Mouse (Mus musculus): ENCODE data around the gene Dnah11.

Dnah11 gene

DNA sequence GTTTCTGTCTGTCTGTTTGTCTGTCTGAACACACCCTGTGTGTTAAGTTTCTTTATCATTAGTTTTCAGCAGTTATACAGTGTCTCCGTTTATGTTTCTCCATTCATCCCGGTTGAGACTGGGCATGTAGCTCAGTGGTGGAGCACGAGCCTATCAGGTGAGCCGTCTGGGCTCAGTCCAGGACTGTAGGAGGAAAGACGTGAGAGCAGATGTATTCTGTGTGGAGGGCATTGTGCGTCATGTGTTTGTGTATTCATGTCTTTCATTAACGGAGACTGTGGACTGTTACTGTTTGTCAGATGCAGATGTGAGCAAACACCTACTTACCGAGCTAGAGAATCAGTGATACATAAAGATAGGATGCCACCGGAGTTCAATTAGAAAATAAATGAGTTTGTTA, 341.8 kb downstream of the Dnah11 start:
- no peak for DNase-seq

DNA sequence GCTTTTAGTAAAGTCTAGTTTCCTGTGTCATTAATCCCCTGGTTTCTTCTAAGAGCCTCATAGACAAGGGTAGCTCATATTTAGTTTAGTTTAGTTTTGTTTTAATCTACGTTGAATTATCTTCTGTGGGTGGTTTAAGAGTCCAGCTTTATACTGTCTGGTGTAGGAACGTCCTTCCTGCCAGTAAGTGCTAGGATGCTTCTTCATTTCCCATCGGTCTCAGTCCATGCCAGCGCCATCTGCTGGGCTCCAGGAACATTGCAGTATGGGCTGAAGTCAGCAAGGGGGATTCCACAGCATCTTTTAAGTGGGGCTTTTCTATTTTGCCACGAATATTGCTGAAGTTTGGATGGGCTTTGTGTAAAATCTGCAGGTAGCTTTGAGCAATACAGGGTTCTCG, 345.5 kb downstream of the Dnah11 start:
- peak; percentile 63 to 74 for DNase-seq

DNA sequence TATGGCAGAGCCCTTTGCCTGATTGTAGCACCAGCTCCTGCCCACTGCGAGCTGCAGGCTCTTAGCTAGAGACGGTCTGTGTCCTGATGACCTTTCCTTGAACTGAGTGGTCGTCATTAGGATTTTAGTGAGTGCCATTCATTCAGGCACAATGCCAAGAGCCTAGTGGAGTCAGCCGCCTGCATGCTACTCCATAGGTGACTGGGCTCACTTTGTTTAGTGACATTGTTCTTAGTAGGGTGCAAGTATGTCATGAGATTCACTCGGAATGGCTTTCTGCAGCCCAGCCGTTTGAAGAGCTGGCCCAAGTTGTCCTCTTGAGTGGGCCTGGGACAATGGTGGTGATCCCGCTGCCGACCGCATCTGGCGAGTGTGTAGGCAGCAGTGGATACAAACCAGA, 348.4 kb downstream of the Dnah11 start:
- DNase-seq, result no peak

DNA sequence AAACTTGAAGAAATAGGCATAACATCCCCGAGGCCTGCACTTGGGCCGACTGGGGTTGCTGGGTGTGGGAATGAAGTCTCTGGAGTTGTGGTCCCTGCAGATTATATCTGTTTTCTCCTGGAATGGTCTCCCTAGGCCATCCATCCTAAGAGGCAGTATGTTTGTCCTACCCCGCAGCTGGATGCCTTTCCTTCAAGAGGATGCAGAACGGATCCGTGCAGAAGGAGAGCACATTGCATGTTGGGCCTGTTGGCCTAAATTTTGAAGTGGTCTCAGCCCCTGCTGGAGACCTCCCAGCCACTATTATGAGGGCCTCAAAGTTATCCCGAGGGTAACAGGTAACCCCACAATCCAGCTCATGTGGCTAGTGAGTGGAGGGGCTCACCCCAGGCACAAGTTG, 350.2 kb downstream of the Dnah11 start:
- no peak for DNase-seq

DNA sequence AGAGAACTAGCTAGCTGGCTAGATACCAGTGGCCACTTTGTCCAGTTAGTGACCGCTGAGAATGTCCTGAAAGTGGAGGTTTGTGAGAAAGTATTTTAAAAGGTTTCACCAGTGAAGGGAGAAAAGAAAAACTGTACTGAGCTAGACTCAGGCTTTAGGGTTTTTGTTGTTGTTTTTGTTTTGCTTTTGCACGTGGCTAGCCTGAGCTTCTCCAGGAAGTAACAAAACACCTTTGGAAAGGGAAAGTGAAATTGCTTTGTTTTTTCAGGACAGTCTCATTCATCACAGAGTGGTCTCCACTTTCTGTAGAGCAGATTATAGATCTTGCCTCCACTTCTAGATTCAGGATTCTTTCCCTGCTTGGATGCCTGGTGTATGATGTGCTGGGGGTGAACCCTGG, 353.9 kb downstream of the Dnah11 start:
- no peak for DNase-seq

DNA sequence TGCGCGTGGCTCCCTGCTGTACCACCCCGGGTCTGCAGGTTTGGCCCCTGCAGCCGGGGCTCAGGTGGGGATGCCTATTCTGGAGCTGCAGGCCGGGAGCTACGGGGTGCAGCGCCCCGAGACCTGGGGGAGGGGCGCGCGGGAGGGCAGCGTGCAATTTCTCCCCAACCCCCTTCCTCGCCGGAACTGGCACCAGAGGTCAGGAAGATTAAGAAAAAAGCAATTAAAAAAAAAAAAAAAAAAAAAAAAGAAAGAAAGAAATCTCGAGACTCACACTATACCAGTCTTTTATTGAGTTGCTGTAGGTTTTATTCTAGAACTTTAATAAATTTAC, 354.8 kb downstream of the Dnah11 start:
- DNase-seq, result no peak

DNA sequence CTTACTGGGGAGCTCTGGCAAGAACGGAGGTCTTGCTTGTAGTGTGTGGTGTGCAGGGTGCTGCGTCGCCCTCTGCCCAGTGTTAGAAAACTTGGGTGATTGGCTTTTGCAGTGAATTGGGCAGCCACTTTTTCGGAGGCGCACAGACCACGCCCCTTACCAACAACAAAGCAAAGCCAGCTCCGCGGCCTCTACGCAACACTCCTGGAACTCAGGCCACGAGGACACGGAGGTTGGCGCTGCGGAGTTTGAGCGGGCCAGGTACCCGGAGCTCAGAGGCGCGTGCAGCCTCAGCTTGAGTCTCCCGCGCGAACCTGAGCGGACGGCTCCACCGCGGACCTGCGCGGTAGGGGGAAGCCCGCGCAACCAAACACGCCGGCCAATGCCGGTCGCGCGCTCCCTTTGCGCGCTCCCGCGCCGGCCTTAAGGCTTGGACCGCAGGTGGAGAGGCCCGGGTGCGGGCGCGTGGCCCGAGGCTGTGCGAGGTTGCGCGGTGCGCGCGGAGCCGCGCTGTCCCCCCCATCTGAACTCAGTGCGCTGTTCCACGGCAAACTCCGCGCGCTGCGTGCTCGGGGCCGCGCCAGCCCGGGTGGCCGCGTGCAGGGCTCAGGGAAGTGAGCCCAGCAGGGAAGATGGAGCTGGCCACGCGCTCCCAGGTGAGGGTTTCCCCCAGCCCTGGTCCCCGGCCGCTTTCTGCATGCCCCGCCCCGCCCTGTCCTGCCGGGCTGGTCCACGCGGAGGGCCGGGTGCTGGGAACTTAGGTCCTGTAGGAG, 355.4 kb downstream of the Dnah11 start:
- DNase-seq, result peak; percentile 65 to 77

DNA sequence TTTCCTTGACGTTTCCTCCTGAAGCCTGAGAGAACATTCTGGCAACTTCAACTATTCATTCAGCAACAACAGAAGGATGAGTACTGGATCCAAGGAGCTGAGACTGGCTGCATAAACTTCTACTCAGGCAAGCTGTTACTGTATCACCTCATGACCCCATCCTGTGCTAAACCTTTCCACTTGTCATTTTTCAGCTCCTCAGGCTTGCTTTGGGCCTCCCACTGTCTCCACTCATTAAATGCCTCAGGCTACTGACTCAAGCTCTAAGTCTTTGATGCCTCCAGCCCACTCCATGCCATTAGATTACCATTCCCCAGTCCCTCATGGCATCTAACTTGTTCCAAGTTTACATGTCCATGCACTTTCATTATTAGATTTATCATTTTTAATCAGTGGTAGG, 356.2 kb downstream of the Dnah11 start:
- no peak for DNase-seq

DNA sequence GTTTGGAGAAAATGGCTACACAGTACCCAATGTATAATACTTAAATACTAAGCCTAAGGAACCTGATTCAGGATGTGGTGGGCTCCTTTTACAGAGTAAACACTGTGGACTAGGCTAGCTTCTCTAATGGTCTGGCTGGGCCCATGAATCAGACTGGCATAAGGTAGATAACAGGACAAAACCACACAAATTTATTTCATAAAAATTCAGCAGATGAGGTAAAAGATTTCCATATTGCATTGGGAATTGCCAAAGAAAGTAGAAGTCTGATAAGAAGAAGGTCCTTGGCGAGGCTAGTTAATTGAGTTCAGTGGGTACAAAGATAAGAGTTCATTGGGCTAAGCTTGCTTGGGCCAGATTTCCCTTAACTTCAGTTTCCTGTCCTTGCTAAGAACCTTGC, 358.1 kb downstream of the Dnah11 start:
- DNase-seq, result no peak

DNA sequence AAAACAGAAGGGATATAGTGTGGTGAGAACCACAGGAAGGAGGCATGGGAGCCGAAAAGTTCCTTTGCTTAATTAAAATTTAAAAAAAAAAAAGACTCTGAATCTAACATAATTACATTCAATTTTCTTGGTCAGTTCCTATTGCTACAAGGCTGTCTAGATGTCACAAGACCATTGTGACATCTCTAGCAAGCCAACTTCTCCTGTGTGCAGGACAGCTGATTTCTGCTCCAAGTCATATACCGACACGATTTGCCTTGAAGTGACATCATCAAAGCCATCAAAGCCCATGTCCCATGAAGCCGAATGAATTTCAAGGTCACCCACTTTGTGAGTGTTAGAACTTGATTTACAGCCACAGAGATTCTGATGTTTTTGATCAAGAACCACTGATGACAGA, 361.5 kb downstream of the Dnah11 start:
- DNase-seq, result no peak

DNA sequence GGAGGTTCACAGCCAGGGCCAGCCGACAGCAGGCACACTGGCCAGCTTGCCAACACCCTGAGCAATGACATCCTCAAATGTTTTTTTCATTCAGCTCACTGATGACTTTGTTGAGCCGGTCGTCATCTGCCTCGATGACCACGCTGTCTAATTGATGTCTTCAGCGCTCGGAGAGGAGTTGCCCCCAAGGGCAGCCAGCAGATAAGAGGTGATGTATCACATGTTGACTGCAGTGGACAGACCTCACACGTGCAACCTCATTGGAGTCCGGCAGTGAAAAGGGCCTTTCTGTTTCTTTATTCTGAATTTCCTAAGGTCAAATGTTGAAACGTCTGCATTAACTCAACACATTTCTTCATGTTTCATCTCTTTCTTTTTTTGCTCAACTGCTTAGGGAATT, 363.5 kb downstream of the Dnah11 start:
- DNase-seq, result no peak

DNA sequence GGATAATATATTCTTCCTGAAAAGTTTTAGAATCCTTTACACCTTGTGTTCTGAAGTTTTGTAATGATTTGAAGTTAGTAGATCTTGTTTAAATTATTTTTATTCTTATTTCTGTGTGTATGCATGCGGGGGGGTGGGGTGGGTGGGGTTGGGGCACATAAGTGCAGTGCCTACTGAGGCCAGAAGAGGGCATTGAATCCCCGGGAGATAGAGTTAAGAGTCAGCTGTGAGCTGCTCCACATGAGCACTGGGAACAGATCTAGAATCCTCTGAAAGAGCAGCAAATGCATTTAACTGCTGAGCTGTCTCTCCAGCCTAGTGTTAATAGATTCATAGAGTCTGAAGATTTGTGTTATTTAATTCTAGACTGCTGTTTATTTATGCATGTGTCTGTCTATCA, 364.2 kb downstream of the Dnah11 start:
- no peak for DNase-seq

DNA sequence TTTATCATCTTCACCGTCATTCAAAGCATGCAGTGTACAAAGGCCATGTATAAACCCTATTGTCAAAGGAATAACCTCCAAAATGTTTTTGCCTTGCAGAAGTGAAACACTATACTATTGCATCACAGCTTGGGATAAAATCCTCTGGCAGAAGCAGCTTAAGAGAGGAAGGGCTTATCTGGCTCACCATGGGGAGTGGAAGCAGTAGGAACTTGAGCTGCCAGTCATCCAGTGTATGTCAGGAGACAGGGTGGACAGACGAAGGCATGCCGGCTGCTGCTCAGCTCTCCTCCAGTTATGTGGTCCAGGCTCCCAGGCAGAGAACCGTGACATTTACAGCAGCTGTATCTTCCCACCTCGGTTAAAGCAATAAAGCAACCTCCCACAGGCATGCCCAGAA, 366.7 kb downstream of the Dnah11 start:
- no peak for DNase-seq

DNA sequence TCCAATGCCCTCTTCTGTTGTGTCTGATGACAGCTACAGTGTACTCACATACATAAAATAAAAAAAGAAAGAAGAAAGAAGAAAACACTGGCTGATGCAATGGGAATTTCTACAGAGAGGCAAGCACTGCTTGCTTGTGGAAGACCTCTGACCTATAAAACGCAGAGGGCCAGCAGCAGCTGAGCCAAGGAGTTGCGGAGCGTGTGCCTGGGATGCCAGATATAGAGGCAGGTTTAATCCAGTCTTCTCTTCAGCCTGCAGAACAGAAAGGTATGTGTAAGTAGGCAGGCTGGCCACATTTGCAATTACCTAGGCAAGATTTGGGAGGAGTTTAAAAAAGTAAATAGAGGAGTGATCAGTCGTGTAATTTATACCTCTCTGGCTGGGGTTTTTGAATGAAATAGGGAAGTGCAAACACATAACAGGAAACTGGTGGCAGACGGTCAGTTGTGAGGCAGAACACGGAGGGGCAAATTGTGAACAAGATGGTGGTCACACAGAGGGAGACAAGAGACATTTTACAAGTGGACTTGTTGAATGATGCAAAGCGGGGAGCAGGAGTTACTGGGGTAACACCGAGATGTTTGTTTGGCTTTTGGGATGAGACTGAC, 367.4 kb downstream of the Dnah11 start:
- no peak for DNase-seq

DNA sequence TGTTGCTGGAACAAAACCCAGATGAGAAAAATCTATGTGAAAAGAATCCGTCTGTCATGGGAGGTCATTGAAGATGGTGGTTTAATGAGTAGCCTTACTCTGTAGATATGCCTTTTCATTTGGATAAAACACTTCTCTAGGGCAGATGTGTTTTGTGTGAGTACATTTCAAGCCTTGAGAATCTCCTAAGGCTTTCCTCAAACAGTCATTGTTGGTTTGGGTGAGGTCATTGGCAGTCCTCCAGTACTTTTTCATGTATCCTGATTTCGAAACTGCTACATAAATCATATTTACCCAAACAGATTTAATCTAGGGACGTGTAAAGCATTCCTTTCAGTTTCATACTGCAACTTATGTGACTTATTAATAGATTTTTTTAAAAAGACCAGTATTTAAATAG, 370.5 kb downstream of the Dnah11 start:
- DNase-seq, result no peak
